Mouse (Mus musculus): ENCODE measurements around the gene Tulp3.

Tulp3 gene

GRCm38 (mm10) chr6:128298246-128298645, 57.4 kb downstream of the Tulp3 start:
- DNase-seq (ENCODE audit: extremely low spot score, low read depth, low spot score): no peak

- DNase-seq (ENCODE audit: extremely low spot score, low read depth, low spot score): no peak
Observed at GRCm38 (mm10) chr6:128296750-128297393, 58.8 kb downstream of the Tulp3 start.

GRCm38 (mm10) chr6:128295876-128296749, 59.5 kb downstream of the Tulp3 start:
- DNase-seq (ENCODE audit: extremely low spot score, low read depth, low spot score): no peak

GRCm38 (mm10) chr6:128291284-128291683, 64.4 kb downstream of the Tulp3 start:
- no peak for DNase-seq (ENCODE audit: extremely low spot score, low read depth, low spot score)

GRCm38 (mm10) chr6:128288681-128289080, 67.0 kb downstream of the Tulp3 start:
- no peak for DNase-seq (ENCODE audit: extremely low spot score, low read depth, low spot score)

- DNase-seq (ENCODE audit: extremely low spot score, low read depth, low spot score): no peak
Observed at GRCm38 (mm10) chr6:128285792-128286430, 69.7 kb downstream of the Tulp3 start.

GRCm38 (mm10) chr6:128282126-128282525, 73.5 kb downstream of the Tulp3 start:
- DNase-seq (ENCODE audit: extremely low spot score, low read depth, low spot score): no peak

- DNase-seq (ENCODE audit: extremely low spot score, low read depth, low spot score): no peak
Observed at GRCm38 (mm10) chr6:128280472-128281145, 75.0 kb downstream of the Tulp3 start.

GRCm38 (mm10) chr6:128279608-128280007, 76.0 kb downstream of the Tulp3 start:
- DNase-seq (ENCODE audit: extremely low spot score, low read depth, low spot score): no peak

GRCm38 (mm10) chr6:128279099-128279498, 76.6 kb downstream of the Tulp3 start:
- no peak for DNase-seq (ENCODE audit: extremely low spot score, low read depth, low spot score)

GRCm38 (mm10) chr6:128277132-128278085, 78.2 kb downstream of the Tulp3 start:
- no peak for DNase-seq (ENCODE audit: extremely low spot score, low read depth, low spot score)

- no peak for DNase-seq (ENCODE audit: extremely low spot score, low read depth, low spot score)
Observed at GRCm38 (mm10) chr6:128276349-128276748, 79.3 kb downstream of the Tulp3 start.

- DNase-seq (ENCODE audit: extremely low spot score, low read depth, low spot score): no peak
Observed at GRCm38 (mm10) chr6:128275506-128276064, 80.1 kb downstream of the Tulp3 start.

- DNase-seq (ENCODE audit: extremely low spot score, low read depth, low spot score): no peak
Observed at GRCm38 (mm10) chr6:128273507-128273906, 82.1 kb downstream of the Tulp3 start.

GRCm38 (mm10) chr6:128272754-128273153, 82.9 kb downstream of the Tulp3 start:
- DNase-seq (ENCODE audit: extremely low spot score, low read depth, low spot score): no peak
